Mouse (Mus musculus) heart, postnatal 0 days (tissue): ENCODE data around the gene Slc39a11.

ENCODE experiments used
- CTCF ChIP-seq: IDR thresholded peaks from 2 replicates; pipeline ENCODE4 v1.5.1; 2016; ENCODE audit warnings: antibody characterized with exemption, control low read depth, low read depth
- EP300 ChIP-seq: IDR thresholded peaks from 2 replicates; pipeline ENCODE4 v1.6.1; 2016; ENCODE audit warnings: antibody characterized with exemption, low read depth

- TF ChIP-seq CTCF (no peak), EP300 (no peak)
These were observed 23.7 kb upstream of the Slc39a11 start for GRCm38 (mm10) chr11:113673614-113674013.
